Mouse (Mus musculus): ENCODE measurements around the gene Atxn7l3b.

DNA sequence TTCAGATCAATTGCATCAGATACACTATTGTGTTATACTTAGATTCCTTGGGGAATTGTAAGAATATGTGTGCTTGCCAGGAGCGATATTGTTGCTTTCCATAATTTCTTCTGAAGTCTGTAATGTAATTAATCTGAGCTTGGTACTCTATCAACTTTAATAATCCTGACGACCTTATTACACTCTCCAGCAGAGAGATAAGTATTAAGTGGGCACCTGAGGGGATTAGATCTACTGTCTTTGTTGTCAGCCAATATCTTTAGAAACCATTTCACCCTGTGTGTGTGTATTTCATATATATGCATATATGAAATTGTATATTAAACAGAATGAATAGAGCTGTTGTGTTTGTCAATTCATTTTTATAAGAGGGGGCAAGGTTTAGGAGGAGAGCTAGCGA is 29.0 kb downstream of the Atxn7l3b start:
- no peak for TF ChIP-seq CTCF (conservative IDR thresholded peaks at IDR 0.05 in 1 of 2, IDR thresholded peaks at IDR 0.05 in 1 of 2; ENCODE audit: low read depth in 2 of 2, low read length in 2 of 2)
- TF ChIP-seq MAX (IDR thresholded peaks at IDR 0.05; ENCODE audit: low read length) = no peak
- no peak for TF ChIP-seq MAZ (IDR thresholded peaks at IDR 0.05; ENCODE audit: low read depth, low read length)
- no peak for TF ChIP-seq CHD2 (IDR thresholded peaks at IDR 0.05; ENCODE audit: low read length)
- no peak for TF ChIP-seq HCFC1 (IDR thresholded peaks at IDR 0.05; ENCODE audit: low read depth, low read length)
- TF ChIP-seq ZNF384 (IDR thresholded peaks at IDR 0.05; ENCODE audit: low read depth, low read length) = no peak
- TF ChIP-seq EP300 (IDR thresholded peaks at IDR 0.05; ENCODE audit: low read length) = no peak
- TF ChIP-seq ELF1 (IDR thresholded peaks at IDR 0.05; ENCODE audit: low read depth, low read length) = no peak

Data from CH12.LX (cell line).